Mouse (Mus musculus) gastrocnemius, postnatal 25 days (tissue): ENCODE measurements around the gene Hoxa3. TPM values are rescaled to one million over a fixed set of nuclear protein-coding genes. Genes with fewer than 3 reads are reported as not detected.

Experiments used
- DNase-seq: peaks from one replicate; pipeline ENCODE4 v3.0.0; 2022
- microRNA-seq, 2 experiments: library from miRNA; unstranded; fragments of <30 nt; microRNA quantifications; one replicate each; pipeline ENCODE4 v1.2.0; 2021; ENCODE audit warnings: borderline replicate concordance in 2 of 2
- total RNA-seq, 2 experiments: library from RNA; stranded (reverse); gene quantifications; 1 replicate in 1 of 2; 2 replicates in 1 of 2; pipeline ENCODE4 v1.2.3; 2021

Hoxa3 gene
- total RNA-seq, 2 experiments from 2014 or later = 2.4 to 3.3 TPM

GRCm38 (mm10) chr6:52154044-52154443, 59.1 kb downstream of the Hoxa3 start:
- DNase-seq = no peak

- DNase-seq = no peak
Observed at GRCm38 (mm10) chr6:52153270-52153669, 59.9 kb downstream of the Hoxa3 start.

DNA sequence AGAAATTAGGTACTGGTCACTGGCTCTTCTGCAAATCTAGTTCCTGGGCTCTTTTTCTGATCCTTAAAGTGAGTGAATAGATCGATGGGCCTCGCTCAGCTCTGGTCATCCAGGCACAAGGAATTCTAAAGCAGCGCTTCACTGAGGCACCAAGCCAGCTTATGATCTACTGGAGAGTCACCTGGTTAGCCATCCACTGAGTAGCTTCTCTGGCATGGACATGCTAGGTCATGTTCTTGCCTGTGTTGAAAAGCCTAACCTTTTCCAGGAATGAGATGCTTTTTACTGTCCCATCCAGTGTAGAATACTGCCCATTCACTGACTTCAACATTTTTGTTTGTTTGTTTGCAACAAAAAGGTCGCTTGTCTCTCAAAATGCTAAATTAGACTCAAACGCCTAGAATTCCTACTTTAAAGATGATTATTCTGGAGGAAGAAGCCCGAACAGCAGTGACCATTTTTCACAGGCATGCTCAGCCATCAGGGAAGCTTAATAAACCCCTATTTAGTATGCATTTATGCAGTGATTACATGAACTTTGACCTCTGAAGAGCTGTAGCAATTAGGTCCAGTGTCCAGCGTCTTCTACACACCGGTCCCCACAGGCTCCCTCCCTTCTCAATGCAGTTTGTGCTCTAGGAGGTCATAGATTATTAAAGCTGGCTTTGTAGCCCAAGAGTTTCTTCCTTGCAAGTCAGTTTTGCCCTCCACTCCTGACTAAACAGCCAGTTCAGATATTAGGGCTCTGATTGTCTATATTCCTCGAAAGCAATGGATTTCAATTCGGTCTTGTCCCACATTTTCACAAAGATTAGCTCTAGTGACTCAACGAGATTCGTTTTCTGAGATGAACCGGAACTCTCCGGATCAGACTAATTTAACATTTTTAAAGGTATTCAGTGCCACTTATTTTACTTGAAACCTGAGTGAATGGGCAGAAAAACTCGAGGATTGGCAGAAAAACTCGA, 60.6 kb downstream of the Hoxa3 start:
- DNase-seq = no peak

DNA sequence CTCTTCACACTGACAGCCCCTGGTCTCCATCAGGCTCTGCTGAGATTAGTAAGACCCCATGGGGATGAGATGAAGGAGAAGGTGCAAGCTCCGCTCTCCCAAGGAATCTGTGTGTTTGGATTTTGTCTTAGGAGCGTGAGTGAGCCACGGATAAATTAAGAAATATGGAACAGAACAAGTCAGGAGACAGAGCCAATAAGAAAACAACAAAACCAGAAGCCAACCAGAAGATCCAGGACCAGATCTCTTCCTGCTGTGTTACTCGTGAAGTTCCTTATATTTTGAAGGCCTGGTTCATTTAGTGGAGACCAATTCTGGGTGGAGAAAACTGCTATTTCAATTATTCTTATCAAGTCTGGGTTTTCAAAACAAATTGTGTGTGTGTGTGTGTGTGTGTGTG, 61.6 kb downstream of the Hoxa3 start:
- no peak for DNase-seq

GRCm38 (mm10) chr6:52150401-52150966, 62.7 kb downstream of the Hoxa3 start:
- no peak for DNase-seq

GRCm38 (mm10) chr6:52139115-52139514, 74.0 kb downstream of the Hoxa3 start:
- no peak for DNase-seq

- DNase-seq = no peak
Observed at GRCm38 (mm10) chr6:52138576-52138975, 74.6 kb downstream of the Hoxa3 start.

- no peak for DNase-seq
Observed at GRCm38 (mm10) chr6:52137841-52138535, 75.1 kb downstream of the Hoxa3 start.

DNA sequence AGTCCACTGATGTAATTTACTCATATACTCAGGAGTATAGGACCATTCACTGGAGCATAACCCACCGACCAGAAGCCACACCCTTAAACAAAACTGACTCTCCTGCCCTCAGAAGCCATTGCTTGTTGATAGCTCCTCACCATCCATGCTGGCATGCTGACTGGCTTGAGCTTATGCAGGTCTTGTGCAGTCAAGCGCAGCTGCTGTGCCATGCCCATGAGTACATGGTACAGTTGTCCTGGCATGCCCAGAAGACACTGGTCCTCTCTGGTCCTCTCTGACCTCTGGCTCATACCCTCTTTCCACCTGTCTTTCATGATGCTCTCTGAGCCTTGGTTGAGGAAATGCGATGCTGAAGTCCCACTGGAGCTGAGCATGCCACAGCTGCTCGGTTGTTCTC, 89.5 kb downstream of the Hoxa3 start:
- no peak for DNase-seq

DNA sequence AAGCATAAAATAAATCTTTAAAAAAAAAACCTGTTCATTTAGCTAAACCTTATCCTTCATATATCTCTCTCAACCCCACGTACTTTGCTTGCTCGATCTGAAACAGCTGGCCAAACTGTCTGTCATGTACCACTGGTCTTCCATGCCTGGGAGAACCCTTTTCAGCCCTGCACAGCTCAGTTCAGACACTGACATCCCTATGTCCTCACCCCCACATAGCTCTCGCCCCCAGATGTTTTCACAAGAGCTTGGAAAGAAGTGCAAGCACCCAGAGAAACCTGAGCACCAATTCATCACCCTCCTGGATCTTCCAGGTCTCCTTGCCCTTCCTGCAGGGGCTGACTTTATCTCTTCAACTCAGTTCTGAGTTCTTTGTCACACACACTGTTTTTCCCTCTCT, 92.0 kb downstream of the Hoxa3 start:
- no peak for DNase-seq

Small RNA genes lying within 50 kb of the gene (microRNA-seq; reads per million reads assigned to microRNA genes)
- 7,568 to 10,738 reads per million in 2 experiments for gene Mir196b

Other genes starting within 250 kb of the Hoxa3 start
- gene Skap2, start 200.8 kb downstream of the Hoxa3 start, total RNA-seq = 1 to 10 TPM; 2.1 to 6.6 TPM
- under 1 TPM in 1 of 2 experiments, not detected in 1; 0.21 TPM for gene Hoxa1, start 55.0 kb downstream of the Hoxa3 start, total RNA-seq
- under 1 TPM; 0.28 to 0.83 TPM for gene Hoxa2, start 48.5 kb downstream of the Hoxa3 start, total RNA-seq
- not detected for gene 5730596B20Rik, start 35.8 kb downstream of the Hoxa3 start, total RNA-seq
- gene Hoxa4, start 21.6 kb downstream of the Hoxa3 start, total RNA-seq = 1 to 10 TPM; 2.3 to 2.8 TPM
- 1 to 10 TPM; 1.9 to 3.5 TPM for gene Hoxa5, start 8.7 kb downstream of the Hoxa3 start, total RNA-seq
- 1 to 10 TPM; 1.8 to 2.8 TPM for gene Hoxa6, start 4.6 kb downstream of the Hoxa3 start, total RNA-seq
- under 1 TPM in 1 of 2 experiments, not detected in 1; 0.46 TPM for gene Gm28308, start within 50 bp of the Hoxa3 start, total RNA-seq
- gene Hoxa7, start 8.5 kb upstream of the Hoxa3 start, total RNA-seq = 1 to 10 TPM; 4.7 to 5.5 TPM
- gene Hoxa9, start 17.8 kb upstream of the Hoxa3 start, total RNA-seq = 10 to 100 TPM in 1 of 2 experiments, 1 to 10 TPM in 1; 5.7 to 13.5 TPM
- gene Hoxa10, start 27.5 kb upstream of the Hoxa3 start, total RNA-seq = 10 to 100 TPM; 14.8 to 18.4 TPM
- gene Hoxa11, start 32.5 kb upstream of the Hoxa3 start, total RNA-seq = 1 to 10 TPM; 1.4 to 1.8 TPM
- gene Hoxa13, start 47.5 kb upstream of the Hoxa3 start, total RNA-seq = 1 to 10 TPM in 1 of 2 experiments, under 1 TPM in 1; 0.48 to 2.1 TPM
- not detected for gene Evx1, start 100.2 kb upstream of the Hoxa3 start, total RNA-seq